Mouse (Mus musculus) midbrain, embryonic 15.5 days (tissue): ENCODE results near the gene Atf3. TPM values are rescaled to one million over a fixed set of nuclear protein-coding genes. Genes with fewer than 3 reads are reported as not detected.
"Not testable (repeated sequence)": the region's sequence is repeated elsewhere in the genome, so short reads cannot be mapped to it uniquely, and the experiment has no call there.

ENCODE experiments used
- ATAC-seq: fragments of 200-750 bp; cut with Nextera tagmentation; replicated peaks from 2 replicates; pipeline ENCODE4 v1.8.0; 2017; ENCODE audit warnings: moderate TSS enrichment
- H3K27ac ChIP-seq: fragments of 300-500 bp; sonication (generic); 2 replicates; pipeline ENCODE4 v1.5.1; 2015; ENCODE audit warnings: mild to moderate bottlenecking, inconsistent platforms
- H3K27me3 ChIP-seq: fragments of 300-500 bp; sonication (generic); replicated peaks from 2 replicates; pipeline ENCODE4 v1.6.1; 2015; ENCODE audit warnings: inconsistent platforms
- H3K36me3 ChIP-seq: fragments of 300-500 bp; sonication (generic); replicated peaks from 2 replicates; pipeline ENCODE4 v1.6.1; 2015; ENCODE audit warnings: inconsistent platforms
- H3K4me1 ChIP-seq: fragments of 300-500 bp; sonication (generic); 2 replicates; pipeline ENCODE4 v1.6.1; 2015; ENCODE audit warnings: inconsistent platforms
- H3K4me2 ChIP-seq: fragments of 300-500 bp; sonication (generic); 2 replicates; pipeline ENCODE4 v1.6.1; 2015; ENCODE audit warnings: inconsistent platforms, mild to moderate bottlenecking, moderate library complexity
- H3K4me3 ChIP-seq: fragments of 300-500 bp; sonication (generic); 2 replicates; pipeline ENCODE4 v1.5.1; 2015; ENCODE audit warnings: mild to moderate bottlenecking, inconsistent platforms
- H3K9ac ChIP-seq: fragments of 300-500 bp; sonication (generic); 2 replicates; pipeline ENCODE4 v1.6.1; 2015; ENCODE audit warnings: mild to moderate bottlenecking, inconsistent platforms
- H3K9me3 ChIP-seq: fragments of 300-500 bp; sonication (generic); 2 replicates; pipeline ENCODE4 v1.6.1; 2016; ENCODE audit warnings: inconsistent platforms
- WGBS: fragments of 180-500 bp; shearing (Covaris S2); methylation state at CpG from one replicate; pipeline ENCODE4 v1.1.7; 2015; ENCODE audit warnings: mixed read lengths; 5-methylcytosine and 5-hydroxymethylcytosine counted together
- polyA plus RNA-seq: library from polyadenylated mRNA; unstranded; fragments of >200 nt; fragmentation: Nextera tagmentation; extraction: Ambion mirVana; gene quantifications from 2 replicates; pipeline ENCODE4 v1.2.1, GENCODE M21; 2015

Atf3 gene
- polyA plus RNA-seq, 1 experiment from 2014 or later = 1.6 TPM

GRCm38 (mm10) chr1:191164717-191165116 is 53.1 kb downstream of the Atf3 start, which contains the start of gene Fam71a:
TSS of gene Fam71a (minus strand) at chr1:191164817.
- H3K9me3 ChIP-seq = no peaks in the 10 kb centered on the region
- no peaks in the 10 kb centered on the region for H3K27me3 ChIP-seq
- H3K9ac ChIP-seq = no peak within 1 kb of the TSS
- no peak within 1 kb of the TSS for H3K4me3 ChIP-seq
- no peak within 1 kb of the TSS for H3K4me2 ChIP-seq
- ATAC-seq = no peak
- 84% methylated on average over 3 of the region's 3 CpGs for WGBS
- no peak within 1 kb of the TSS for H3K27ac ChIP-seq
- H3K36me3 ChIP-seq = no peaks in the 10 kb centered on the region
- H3K4me1 ChIP-seq = 0 out of 2 replicates have a peak, but pooled peaks cover 2% of the 10 kb centered on the region

- no peak for ATAC-seq
- no peaks in the 10 kb centered on the region for H3K36me3 ChIP-seq
- no peak overlapping the region for H3K27ac ChIP-seq
- H3K9ac ChIP-seq = no peak overlapping the region
- no peaks in the 10 kb centered on the region for H3K4me1 ChIP-seq
- 69% methylated on average over 3 of the region's 3 CpGs for WGBS
- H3K9me3 ChIP-seq = 0 out of 2 replicates have a peak, but pooled peaks cover 7% of the 10 kb centered on the region
- H3K27me3 ChIP-seq = no peaks in the 10 kb centered on the region
- H3K4me2 ChIP-seq = no peak overlapping the region
- no peak overlapping the region for H3K4me3 ChIP-seq
These were observed 63.5 kb downstream of the Atf3 start for GRCm38 (mm10) chr1:191154314-191154713.

DNA sequence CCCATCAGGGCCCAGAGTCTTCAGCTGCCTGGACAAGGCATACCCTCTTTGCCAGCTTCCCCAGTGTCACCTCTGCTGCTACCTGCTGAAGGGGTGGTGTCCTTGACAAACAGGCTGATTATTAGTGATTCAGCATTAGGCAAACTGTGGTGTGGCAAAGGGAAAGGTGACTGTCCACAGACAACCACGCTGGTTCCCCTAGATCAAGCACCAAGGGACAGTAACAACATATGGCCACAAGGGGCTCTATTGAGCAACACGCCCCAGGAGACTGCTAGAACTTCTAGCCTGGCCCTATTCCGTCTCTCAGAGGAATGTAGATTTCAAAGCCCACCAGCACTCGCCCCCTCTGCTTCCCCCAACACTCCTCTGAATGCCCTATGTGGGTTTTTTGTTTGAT is 64.8 kb downstream of the Atf3 start:
- ATAC-seq = no peak
- Histone ChIP-seq H3K27ac (no peak overlapping the region), H3K4me3 (no peak overlapping the region), H3K9me3 (0 out of 2 replicates have a peak, but pooled peaks cover 7% of the 10 kb centered on the region), H3K36me3 (no peaks in the 10 kb centered on the region), H3K4me2 (no peak overlapping the region), H3K4me1 (no peaks in the 10 kb centered on the region), H3K27me3 (no peaks in the 10 kb centered on the region), H3K9ac (no peak overlapping the region)
- WGBS = 20% methylated on average over 4 of the region's 4 CpGs

GRCm38 (mm10) chr1:191150924-191151605 is 66.8 kb downstream of the Atf3 start:
- H3K36me3 ChIP-seq = no peaks in the 10 kb centered on the region
- no peak overlapping the region for H3K27ac ChIP-seq
- no peaks in the 10 kb centered on the region for H3K27me3 ChIP-seq
- no peak overlapping the region for H3K9ac ChIP-seq
- no peak for ATAC-seq
- H3K9me3 ChIP-seq = no peaks in the 10 kb centered on the region
- H3K4me2 ChIP-seq = no peak overlapping the region
- no peak overlapping the region for H3K4me3 ChIP-seq
- 83% methylated on average over 8 of the region's 8 CpGs for WGBS
- no peaks in the 10 kb centered on the region for H3K4me1 ChIP-seq

- not testable (repeated sequence) for H3K27me3 ChIP-seq, H3K27ac ChIP-seq, ATAC-seq, H3K36me3 ChIP-seq, H3K4me2 ChIP-seq, H3K4me1 ChIP-seq, H3K9ac ChIP-seq, H3K4me3 ChIP-seq, H3K9me3 ChIP-seq
- 85% methylated on average over 5 of the region's 5 CpGs for WGBS
These were observed 68.3 kb downstream of the Atf3 start for GRCm38 (mm10) chr1:191149489-191149888.

GRCm38 (mm10) chr1:191140983-191141382 is 76.9 kb downstream of the Atf3 start:
- no peak overlapping the region for H3K27ac ChIP-seq
- no peak overlapping the region for H3K4me2 ChIP-seq
- no peak for ATAC-seq
- H3K4me3 ChIP-seq = no peak overlapping the region
- H3K4me1 ChIP-seq = no peaks in the 10 kb centered on the region
- WGBS = 82% methylated on average over 8 of the region's 8 CpGs
- H3K36me3 ChIP-seq = no peaks in the 10 kb centered on the region
- no peaks in the 10 kb centered on the region for H3K9me3 ChIP-seq
- H3K9ac ChIP-seq = no peak overlapping the region
- H3K27me3 ChIP-seq = no peaks in the 10 kb centered on the region

DNA sequence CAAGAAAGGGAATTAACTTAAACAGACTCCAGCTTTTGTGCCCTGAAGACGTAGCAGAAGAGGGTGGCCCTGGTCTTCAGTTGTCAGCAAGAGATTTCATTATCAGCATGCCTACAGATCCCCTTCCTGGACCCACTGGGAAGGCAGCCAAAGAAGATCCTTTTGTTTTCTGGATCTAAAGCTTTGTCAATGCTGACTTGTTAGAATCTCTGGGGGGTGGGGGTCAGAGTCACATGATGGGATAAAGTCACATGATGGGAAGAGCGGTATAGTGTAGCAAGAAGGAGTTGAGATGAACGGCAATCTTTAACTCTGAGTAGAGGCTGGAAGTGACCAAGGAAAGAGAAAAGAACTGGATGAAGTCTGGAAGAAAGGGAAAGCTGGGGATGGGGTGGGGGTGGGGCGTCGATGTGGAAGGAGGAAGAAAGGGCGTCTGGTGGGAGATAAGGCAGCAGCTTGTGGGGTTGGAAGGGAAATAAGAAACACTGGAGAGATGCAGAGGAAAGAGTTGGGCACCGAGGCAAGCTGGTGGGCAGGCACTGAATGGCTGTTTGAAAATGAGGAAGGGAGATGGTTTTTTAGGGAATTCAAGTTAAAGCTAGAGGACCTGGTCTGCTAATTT is 78.9 kb downstream of the Atf3 start:
- no peak for ATAC-seq
- 60% methylated on average over 7 of the region's 7 CpGs for WGBS
- Histone ChIP-seq H3K4me1 (no peaks in the 10 kb centered on the region), H3K4me3 (no peak overlapping the region), H3K27ac (no peak overlapping the region), H3K9me3 (no peaks in the 10 kb centered on the region), H3K4me2 (no peak overlapping the region), H3K27me3 (no peaks in the 10 kb centered on the region), H3K36me3 (no peaks in the 10 kb centered on the region), H3K9ac (no peak overlapping the region)

- no peak for ATAC-seq
- no peaks in the 10 kb centered on the region for H3K36me3 ChIP-seq
These were observed 79.4 kb downstream of the Atf3 start for GRCm38 (mm10) chr1:191138436-191138835.

DNA sequence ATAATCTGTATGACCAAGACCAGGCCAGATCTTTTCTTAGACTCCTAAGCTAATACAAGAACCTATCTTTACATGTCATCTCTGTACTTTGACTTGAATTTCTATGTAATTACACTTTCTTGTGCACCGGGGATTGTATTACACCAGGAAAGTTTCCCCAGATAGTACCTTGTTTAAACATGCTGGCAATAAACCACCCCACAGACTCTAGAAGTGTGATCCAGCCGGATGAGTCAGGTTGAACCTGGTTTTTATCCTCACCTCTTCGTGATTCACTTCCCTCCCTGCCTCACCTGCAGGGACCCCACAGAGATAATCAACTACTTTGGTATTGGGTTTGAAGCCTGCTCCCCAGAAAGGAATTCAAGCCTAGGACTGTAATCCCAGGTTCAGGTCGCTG is 82.4 kb downstream of the Atf3 start:
- H3K4me1 ChIP-seq = no peaks in the 10 kb centered on the region
- no peak overlapping the region for H3K27ac ChIP-seq
- H3K36me3 ChIP-seq = no peaks in the 10 kb centered on the region
- no peaks in the 10 kb centered on the region for H3K27me3 ChIP-seq
- 62% methylated on average over 4 of the region's 4 CpGs for WGBS
- H3K9ac ChIP-seq = no peak overlapping the region
- no peak overlapping the region for H3K4me2 ChIP-seq
- no peak for ATAC-seq
- H3K9me3 ChIP-seq = no peaks in the 10 kb centered on the region
- no peak overlapping the region for H3K4me3 ChIP-seq

More at GRCm38 (mm10) chr1:191138436-191138835, 79.4 kb downstream of the Atf3 start:
- H3K9me3 ChIP-seq = no peaks in the 10 kb centered on the region
- no peaks in the 10 kb centered on the region for H3K4me1 ChIP-seq
- H3K27ac ChIP-seq = no peak overlapping the region
- H3K9ac ChIP-seq = no peak overlapping the region
- H3K4me3 ChIP-seq = no peak overlapping the region
- no peak overlapping the region for H3K4me2 ChIP-seq
- no peaks in the 10 kb centered on the region for H3K27me3 ChIP-seq
- 85% methylated on average over 4 of the region's 4 CpGs for WGBS

DNA sequence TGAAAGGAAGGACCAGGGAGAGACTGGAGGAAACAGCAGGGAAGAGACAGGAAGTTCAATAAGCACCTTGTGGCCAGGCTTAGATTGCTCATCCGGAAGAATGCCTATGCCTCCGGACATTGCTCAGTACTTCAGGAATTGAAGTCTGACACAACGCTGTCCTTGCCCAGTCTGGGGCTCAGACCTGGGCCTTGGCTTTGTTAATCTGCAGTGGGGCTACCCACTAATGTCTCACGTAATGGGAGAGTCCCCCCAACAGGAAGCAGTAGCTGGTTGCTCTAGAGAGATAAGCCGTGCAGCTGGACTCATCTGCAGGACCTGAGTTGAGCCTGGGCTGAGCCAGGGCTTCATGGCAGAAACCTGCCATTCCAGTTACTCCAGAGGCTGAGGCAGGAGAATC is 84.9 kb downstream of the Atf3 start:
- H3K27ac ChIP-seq = no peak overlapping the region
- H3K36me3 ChIP-seq = no peaks in the 10 kb centered on the region
- H3K4me1 ChIP-seq = no peaks in the 10 kb centered on the region
- WGBS = 73% methylated on average over 5 of the region's 5 CpGs
- H3K27me3 ChIP-seq = no peaks in the 10 kb centered on the region
- ATAC-seq = no peak
- no peak overlapping the region for H3K4me2 ChIP-seq
- H3K4me3 ChIP-seq = no peak overlapping the region
- H3K9me3 ChIP-seq = no peaks in the 10 kb centered on the region
- no peak overlapping the region for H3K9ac ChIP-seq

- no peaks in the 10 kb centered on the region for H3K27me3 ChIP-seq
- no peak overlapping the region for H3K9ac ChIP-seq
- no peak for ATAC-seq
- H3K36me3 ChIP-seq = no peaks in the 10 kb centered on the region
- H3K4me2 ChIP-seq = no peak overlapping the region
- H3K4me3 ChIP-seq = no peak overlapping the region
- H3K9me3 ChIP-seq = no peaks in the 10 kb centered on the region
- no peak overlapping the region for H3K27ac ChIP-seq
- WGBS = 47% methylated on average over 5 of the region's 5 CpGs
- H3K4me1 ChIP-seq = no peaks in the 10 kb centered on the region
These were observed 85.6 kb downstream of the Atf3 start for GRCm38 (mm10) chr1:191132240-191132639.

- no peaks in the 10 kb centered on the region for H3K4me1 ChIP-seq
- H3K36me3 ChIP-seq = no peaks in the 10 kb centered on the region
- 92% methylated on average over 2 of the region's 2 CpGs for WGBS
- no peaks in the 10 kb centered on the region for H3K9me3 ChIP-seq
- H3K4me2 ChIP-seq = no peak overlapping the region
- no peak overlapping the region for H3K27ac ChIP-seq
- H3K27me3 ChIP-seq = no peaks in the 10 kb centered on the region
- ATAC-seq = no peak
- H3K9ac ChIP-seq = no peak overlapping the region
- no peak overlapping the region for H3K4me3 ChIP-seq
These were observed 86.1 kb downstream of the Atf3 start for GRCm38 (mm10) chr1:191131692-191132091.
